Mouse (Mus musculus) myocyte (in vitro differentiated cells): ENCODE data around the gene Stard7.

ENCODE experiments used
- MAX ChIP-seq: IDR thresholded peaks from one replicate; pipeline ENCODE4 v1.6.1; 2011; ENCODE audit warnings: low read depth, mild to moderate bottlenecking, control low read depth
- POLR2A ChIP-seq: IDR thresholded peaks from one replicate; pipeline ENCODE4 v1.6.1; 2011; ENCODE audit warnings: low read depth, mild to moderate bottlenecking, control low read depth, moderate library complexity; ENCODE audit not compliant: insufficient read length
- POLR2AphosphoS2 ChIP-seq: IDR thresholded peaks from one replicate; pipeline ENCODE4 v1.6.1; 2011; ENCODE audit warnings: low read depth, control low read depth; ENCODE audit not compliant: insufficient read length
- TCF12 ChIP-seq: IDR thresholded peaks from one replicate; pipeline ENCODE4 v1.6.1; 2011; ENCODE audit warnings: mild to moderate bottlenecking, control low read depth; ENCODE audit not compliant: poor library complexity, insufficient read depth, severe bottlenecking

DNA sequence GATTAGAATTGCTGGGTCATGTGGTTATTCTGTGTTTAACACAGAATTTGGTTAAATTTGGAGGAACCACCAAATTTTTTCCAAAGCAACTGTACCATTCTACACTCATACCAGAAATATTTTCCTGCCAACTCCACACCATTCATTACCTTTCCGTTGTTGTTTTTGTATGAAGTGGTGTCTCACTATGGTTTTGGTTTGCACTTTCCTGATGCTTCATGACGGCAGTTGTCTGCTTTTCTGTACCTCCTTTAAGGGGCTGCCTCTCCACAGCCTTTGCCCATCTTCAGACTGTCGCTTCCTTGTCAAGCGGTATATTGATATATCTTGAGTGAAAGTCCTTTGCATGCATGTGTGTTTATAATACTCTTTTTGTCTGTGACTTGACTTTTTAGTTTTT, 42.8 kb downstream of the Stard7 start:
- TF ChIP-seq POLR2A (no peak), POLR2AphosphoS2 (no peak), TCF12 (no peak), MAX (no peak)
